Mouse (Mus musculus) liver, embryonic 14.5 days (tissue): ENCODE measurements around the gene Tnfrsf4. TPM values are rescaled to one million over a fixed set of nuclear protein-coding genes. Genes with fewer than 3 reads are reported as not detected.

Experiments used
- ATAC-seq: fragments of 200-750 bp; cut with Nextera tagmentation; 2 replicates; pipeline ENCODE4 v1.8.0; 2017; ENCODE audit warnings: moderate number of reproducible peaks, mild to moderate bottlenecking, moderate library complexity; ENCODE audit not compliant: insufficient read depth
- DNase-seq, 3 experiments: peaks; one replicate each; pipeline ENCODE4 v3.0.0-alpha.2; 2012 to 2013; ENCODE audit warnings: low read depth in 3 of 3, low spot score in 3 of 3
- H3K27ac ChIP-seq: fragments of 300-500 bp; sonication (generic); 2 replicates; pipeline ENCODE4 v1.5.1; 2014; ENCODE audit warnings: moderate library complexity, mild to moderate bottlenecking, control low read depth, inconsistent platforms
- H3K27me3 ChIP-seq: fragments of 300-500 bp; sonication (generic); 2 replicates; pipeline ENCODE4 v1.6.1; 2014; ENCODE audit warnings: mild to moderate bottlenecking, low read length, moderate library complexity; ENCODE audit not compliant: control insufficient read depth, insufficient read depth
- H3K36me3 ChIP-seq: fragments of 300-500 bp; sonication (generic); replicated peaks from 2 replicates; pipeline ENCODE4 v1.6.1; 2014; ENCODE audit warnings: low read depth; ENCODE audit not compliant: control insufficient read depth, insufficient read depth
- H3K4me1 ChIP-seq, 2 experiments: fragments of 200-500 bp in 1 of 2; fragments of 300-500 bp in 1 of 2; sonication (generic) in 1 of 2; replicated peaks; 2 replicates each; pipeline ENCODE4 v1.6.1; 2012 to 2014; ENCODE audit warnings: antibody characterized with exemption in 1 of 2, inconsistent platforms in 1 of 2, low read length in 1 of 2; ENCODE audit not compliant: control insufficient read depth in 2 of 2, insufficient read depth in 2 of 2
- H3K4me2 ChIP-seq: fragments of 300-500 bp; sonication (generic); 2 replicates; pipeline ENCODE4 v1.6.1; 2014; ENCODE audit warnings: low read depth, mild to moderate bottlenecking, control low read depth, moderate library complexity
- H3K4me3 ChIP-seq, 2 experiments: fragments of 200-500 bp in 1 of 2; fragments of 300-500 bp in 1 of 2; sonication (generic) in 1 of 2; 2 replicates each; pipeline ENCODE4 v1.5.1; 2012 to 2014; ENCODE audit warnings: low read depth in 2 of 2, low read length in 2 of 2, mild to moderate bottlenecking in 2 of 2, control low read depth in 1 of 2, inconsistent platforms in 1 of 2, moderate library complexity in 1 of 2; ENCODE audit not compliant: insufficient read depth in 1 of 2
- H3K9ac ChIP-seq: fragments of 300-500 bp; sonication (generic); replicated peaks from 2 replicates; pipeline ENCODE4 v1.6.1; 2014; ENCODE audit warnings: mild to moderate bottlenecking, control low read depth, moderate library complexity
- H3K9me3 ChIP-seq: fragments of 300-500 bp; sonication (generic); 2 replicates; pipeline ENCODE4 v1.6.1; 2016; ENCODE audit warnings: low read length, mixed read lengths; ENCODE audit not compliant: control insufficient read depth
- CTCF ChIP-seq: IDR thresholded peaks from 2 replicates; pipeline ENCODE4 v1.5.1; 2016; ENCODE audit warnings: antibody characterized with exemption, low read depth, control low read depth
- EP300 ChIP-seq: IDR thresholded peaks from 2 replicates; pipeline ENCODE4 v1.6.1; 2016; ENCODE audit warnings: antibody characterized with exemption, low read depth
- WGBS: fragments of 180-500 bp; shearing (Covaris S2); extraction: QIAGEN DNeasy Blood & Tissue Kit; methylation state at CpG from one replicate; pipeline ENCODE4 v1.1.7; 2014; ENCODE audit not compliant: insufficient replicate concordance; 5-methylcytosine and 5-hydroxymethylcytosine counted together
- microRNA counts: library from miRNA; unstranded; fragments of <30 nt; microRNA quantifications from one replicate; lab custom pipeline; 2016
- microRNA-seq: library from miRNA; unstranded; fragments of <30 nt; microRNA quantifications from one replicate; pipeline ENCODE4, GENCODE M21; 2016
- polyA plus RNA-seq, 2 experiments: library from polyadenylated mRNA; depleted of rRNA in 1 of 2; stranded (reverse) in 1 of 2; unstranded in 1 of 2; fragments of >200 nt; fragmentation: Nextera tagmentation in 1 of 2; extraction: Ambion mirVana in 1 of 2; gene quantifications; 2 replicates each; pipeline versions ENCODE4 v1.2.1 to v1.2.3; 2012 to 2014

Gene Tnfrsf4
- polyA plus RNA-seq, 2 experiments, result 0.13 to 1.0 TPM

DNA sequence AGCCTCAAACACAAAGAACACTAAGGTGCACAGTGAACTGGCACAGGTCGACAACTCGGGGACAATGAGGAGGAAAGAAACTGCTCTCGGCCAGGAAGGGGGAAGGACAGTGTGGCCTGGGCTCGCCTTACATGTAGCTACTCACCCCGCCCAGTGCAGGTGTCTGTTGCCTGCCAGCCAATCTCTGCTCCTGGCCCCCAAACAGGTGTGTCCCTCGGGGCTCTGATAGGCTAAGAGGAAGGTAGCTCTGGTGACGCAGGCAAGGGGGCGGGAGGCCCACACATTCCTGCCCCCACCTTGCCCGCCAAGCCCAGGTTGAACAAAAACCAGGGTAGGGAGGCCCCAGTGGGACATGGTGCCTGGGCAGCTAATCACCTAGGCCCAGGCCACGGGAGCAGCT, 46.1 kb downstream of the Tnfrsf4 start:
- 41% methylated on average over 10 of the region's 10 CpGs for WGBS

GRCm38 (mm10) chr4:156063861-156064509, 50.3 kb downstream of the Tnfrsf4 start:
- DNase-seq (no peak), ATAC-seq (no peak)
- Histone ChIP-seq H3K4me2 (no peak overlapping the region), H3K9ac (no peak overlapping the region), H3K9me3 (no peaks in the 10 kb centered on the region), H3K27me3 (no peaks in the 10 kb centered on the region), H3K4me1 (peaks cover 0 to 5% of the 10 kb centered on the region in 2 experiments; a peak in 2 of 4 replicates), H3K27ac (no peak overlapping the region), H3K36me3 (no peaks in the 10 kb centered on the region), H3K4me3 (no peak overlapping the region)
- WGBS, result 34% methylated on average over 4 of the region's 4 CpGs
- no peak for TF ChIP-seq EP300

More for the DNA sequence above, 46.1 kb downstream of the Tnfrsf4 start:
- Histone ChIP-seq H3K4me2 (no peak overlapping the region), H3K27ac (no peak overlapping the region), H3K9ac (no peak overlapping the region), H3K4me3 (no peak overlapping the region), H3K4me1 (no peaks in the 10 kb centered on the region; a peak in 1 of 4 replicates), H3K9me3 (no peaks in the 10 kb centered on the region), H3K36me3 (no peaks in the 10 kb centered on the region), H3K27me3 (no peaks in the 10 kb centered on the region)
- DNase-seq (no peak), ATAC-seq (no peak)
- TF ChIP-seq CTCF (no peak), EP300 (no peak)

- Histone ChIP-seq H3K4me1 (peaks cover 0 to 5% of the 10 kb centered on the region in 2 experiments; a peak in 2 of 4 replicates), H3K4me2 (no peak overlapping the region)
- WGBS, result 70% methylated on average over 9 of the region's 9 CpGs
Observed at GRCm38 (mm10) chr4:156064510-156064897, 50.9 kb downstream of the Tnfrsf4 start.

GRCm38 (mm10) chr4:156065156-156065894, 51.7 kb downstream of the Tnfrsf4 start:
- H3K4me1 ChIP-seq, result peaks cover 0 to 5% of the 10 kb centered on the region in 2 experiments; a peak in 2 of 4 replicates
- TF ChIP-seq CTCF (no peak), EP300 (no peak)
- H3K27ac ChIP-seq, result no peak overlapping the region
- DNase-seq (no peak), ATAC-seq (no peak)
- no peaks in the 10 kb centered on the region for H3K27me3 ChIP-seq
- no peak overlapping the region for H3K4me2 ChIP-seq
- no peaks in the 10 kb centered on the region for H3K9me3 ChIP-seq
- WGBS, result 66% methylated on average over 10 of the region's 10 CpGs
- H3K9ac ChIP-seq, result no peak overlapping the region
- no peak overlapping the region for H3K4me3 ChIP-seq
- no peaks in the 10 kb centered on the region for H3K36me3 ChIP-seq

More at GRCm38 (mm10) chr4:156064510-156064897, 50.9 kb downstream of the Tnfrsf4 start:
- Histone ChIP-seq H3K27me3 (no peaks in the 10 kb centered on the region), H3K9me3 (no peaks in the 10 kb centered on the region), H3K27ac (no peak overlapping the region), H3K36me3 (no peaks in the 10 kb centered on the region), H3K9ac (no peak overlapping the region), H3K4me3 (no peak overlapping the region)
- TF ChIP-seq EP300, result no peak
- no peak for TF ChIP-seq CTCF
- DNase-seq (no peak), ATAC-seq (no peak)

MicroRNAs within 50 kb of the gene (microRNA counts, 519-probe panel; counts per million panel counts)
- microRNA mmu-miR-200a (lab: Ali Mortazavi, UCI) (69.9 counts per million), microRNA mmu-miR-200b (lab: Ali Mortazavi, UCI) (4,334 counts per million, percentile 18 among the panel's probes with 10 or more counts), microRNA mmu-miR-429 (lab: Ali Mortazavi, UCI) (5,368 counts per million, percentile 29 among the panel's probes with 10 or more counts)

Small RNA genes within 50 kb of the gene (microRNA-seq; reads per million reads assigned to microRNA genes)
- 148 reads per million, percentile 52 among the genes with 10 or more reads in this experiment for gene Mir200a
- 875 reads per million, percentile 71 among the genes with 10 or more reads in this experiment for gene Mir200b
- 2,313 reads per million, percentile 80 among the genes with 10 or more reads in this experiment for gene Mir429

Other genes with a start within 250 kb of the Tnfrsf4 start
- gene Vwa1, start 239.1 kb upstream of the Tnfrsf4 start, polyA plus RNA-seq (2012; rRNA removed), result 0.13 and 0.15 TPM in 2 replicates
- gene Vwa1, start 239.1 kb upstream of the Tnfrsf4 start, polyA plus RNA-seq (2014; fragmentation: Nextera tagmentation; extraction: Ambion mirVana), result 0.14 and 0.19 TPM in 2 replicates
- gene Tmem88b, start 228.0 kb upstream of the Tnfrsf4 start, polyA plus RNA-seq (2012; rRNA removed), result 0.28 and 0.32 TPM in 2 replicates
- 0.04 and 0.11 TPM in 2 replicates for gene Tmem88b, start 228.0 kb upstream of the Tnfrsf4 start, polyA plus RNA-seq (2014; fragmentation: Nextera tagmentation; extraction: Ambion mirVana)
- gene Ankrd65, start 223.4 kb upstream of the Tnfrsf4 start, polyA plus RNA-seq (2012; rRNA removed), result 0.02 and 0.03 TPM in 2 replicates
- not detected in 2 replicates for gene Ankrd65, start 223.4 kb upstream of the Tnfrsf4 start, polyA plus RNA-seq (2014; fragmentation: Nextera tagmentation; extraction: Ambion mirVana)
- gene Mrpl20, start 211.0 kb upstream of the Tnfrsf4 start, polyA plus RNA-seq (2012; rRNA removed), result 41.6 and 62.8 TPM in 2 replicates
- 197 and 200 TPM in 2 replicates for gene Mrpl20, start 211.0 kb upstream of the Tnfrsf4 start, polyA plus RNA-seq (2014; fragmentation: Nextera tagmentation; extraction: Ambion mirVana)
- 43.3 and 65.8 TPM in 2 replicates for gene Ccnl2, start 201.4 kb upstream of the Tnfrsf4 start, polyA plus RNA-seq (2012; rRNA removed)
- gene Ccnl2, start 201.4 kb upstream of the Tnfrsf4 start, polyA plus RNA-seq (2014; fragmentation: Nextera tagmentation; extraction: Ambion mirVana), result 51.2 and 57.2 TPM in 2 replicates
- gene Aurkaip1, start 182.6 kb upstream of the Tnfrsf4 start, polyA plus RNA-seq (2012; rRNA removed), result 67.4 and 77.0 TPM in 2 replicates
- 117 and 120 TPM in 2 replicates for gene Aurkaip1, start 182.6 kb upstream of the Tnfrsf4 start, polyA plus RNA-seq (2014; fragmentation: Nextera tagmentation; extraction: Ambion mirVana)
- 5.4 and 6.2 TPM in 2 replicates for gene Mxra8, start 174.2 kb upstream of the Tnfrsf4 start, polyA plus RNA-seq (2012; rRNA removed)
- gene Mxra8, start 174.2 kb upstream of the Tnfrsf4 start, polyA plus RNA-seq (2014; fragmentation: Nextera tagmentation; extraction: Ambion mirVana), result 3.9 and 4.9 TPM in 2 replicates
- gene Dvl1, start 166.4 kb upstream of the Tnfrsf4 start, polyA plus RNA-seq (2012; rRNA removed), result 20.9 and 24.5 TPM in 2 replicates
- gene Dvl1, start 166.4 kb upstream of the Tnfrsf4 start, polyA plus RNA-seq (2014; fragmentation: Nextera tagmentation; extraction: Ambion mirVana), result 2.8 and 3.9 TPM in 2 replicates
- 0.08 and 0.09 TPM in 2 replicates for gene Tas1r3, start 150.5 kb upstream of the Tnfrsf4 start, polyA plus RNA-seq (2012; rRNA removed)
- 0.04 and 0.06 TPM in 2 replicates for gene Tas1r3, start 150.5 kb upstream of the Tnfrsf4 start, polyA plus RNA-seq (2014; fragmentation: Nextera tagmentation; extraction: Ambion mirVana)
- 5.6 and 6.6 TPM in 2 replicates for gene Cptp, start 144.4 kb upstream of the Tnfrsf4 start, polyA plus RNA-seq (2012; rRNA removed)
- 7.6 and 9.4 TPM in 2 replicates for gene Cptp, start 144.4 kb upstream of the Tnfrsf4 start, polyA plus RNA-seq (2014; fragmentation: Nextera tagmentation; extraction: Ambion mirVana)
- 16.7 and 22.1 TPM in 2 replicates for gene Ints11, start 144.3 kb upstream of the Tnfrsf4 start, polyA plus RNA-seq (2012; rRNA removed)
- gene Ints11, start 144.3 kb upstream of the Tnfrsf4 start, polyA plus RNA-seq (2014; fragmentation: Nextera tagmentation; extraction: Ambion mirVana), result 34.0 and 34.6 TPM in 2 replicates
- 16.8 and 19.4 TPM in 2 replicates for gene Pusl1, start 122.1 kb upstream of the Tnfrsf4 start, polyA plus RNA-seq (2012; rRNA removed)
- gene Pusl1, start 122.1 kb upstream of the Tnfrsf4 start, polyA plus RNA-seq (2014; fragmentation: Nextera tagmentation; extraction: Ambion mirVana), result 12.9 and 14.9 TPM in 2 replicates
- 9.4 and 9.6 TPM in 2 replicates for gene Acap3, start 122.0 kb upstream of the Tnfrsf4 start, polyA plus RNA-seq (2012; rRNA removed)
- gene Acap3, start 122.0 kb upstream of the Tnfrsf4 start, polyA plus RNA-seq (2014; fragmentation: Nextera tagmentation; extraction: Ambion mirVana), result 4.7 and 5.5 TPM in 2 replicates
- gene Ube2j2, start 70.0 kb upstream of the Tnfrsf4 start, polyA plus RNA-seq (2012; rRNA removed), result 19.9 and 36.9 TPM in 2 replicates
- gene Ube2j2, start 70.0 kb upstream of the Tnfrsf4 start, polyA plus RNA-seq (2014; fragmentation: Nextera tagmentation; extraction: Ambion mirVana), result 61.5 and 62.3 TPM in 2 replicates
- 37.4 and 43.2 TPM in 2 replicates for gene C1qtnf12, start 51.5 kb upstream of the Tnfrsf4 start, polyA plus RNA-seq (2012; rRNA removed)
- gene C1qtnf12, start 51.5 kb upstream of the Tnfrsf4 start, polyA plus RNA-seq (2014; fragmentation: Nextera tagmentation; extraction: Ambion mirVana), result 85.1 and 96.2 TPM in 2 replicates
- gene B3galt6, start 21.2 kb upstream of the Tnfrsf4 start, polyA plus RNA-seq (2012; rRNA removed), result 2.8 and 2.9 TPM in 2 replicates
- 3.7 TPM in 2 replicates for gene B3galt6, start 21.2 kb upstream of the Tnfrsf4 start, polyA plus RNA-seq (2014; fragmentation: Nextera tagmentation; extraction: Ambion mirVana)
- gene Sdf4, start 21.0 kb upstream of the Tnfrsf4 start, polyA plus RNA-seq (2012; rRNA removed), result 20.1 and 26.8 TPM in 2 replicates
- gene Sdf4, start 21.0 kb upstream of the Tnfrsf4 start, polyA plus RNA-seq (2014; fragmentation: Nextera tagmentation; extraction: Ambion mirVana), result 72.1 and 79.4 TPM in 2 replicates
- 0.39 and 0.92 TPM in 2 replicates for gene Tnfrsf18, start 12.3 kb downstream of the Tnfrsf4 start, polyA plus RNA-seq (2012; rRNA removed)
- 0.39 and 0.53 TPM in 2 replicates for gene Tnfrsf18, start 12.3 kb downstream of the Tnfrsf4 start, polyA plus RNA-seq (2014; fragmentation: Nextera tagmentation; extraction: Ambion mirVana)
- gene Ttll10, start 45.6 kb downstream of the Tnfrsf4 start, polyA plus RNA-seq (2012; rRNA removed), result 0.42 and 0.71 TPM in 2 replicates
- 0.28 and 0.38 TPM in 2 replicates for gene Ttll10, start 45.6 kb downstream of the Tnfrsf4 start, polyA plus RNA-seq (2014; fragmentation: Nextera tagmentation; extraction: Ambion mirVana)
- gene 9430015G10Rik, start 96.1 kb downstream of the Tnfrsf4 start, polyA plus RNA-seq (2012; rRNA removed), result 15.6 and 16.4 TPM in 2 replicates
- gene 9430015G10Rik, start 96.1 kb downstream of the Tnfrsf4 start, polyA plus RNA-seq (2014; fragmentation: Nextera tagmentation; extraction: Ambion mirVana), result 8.7 and 10.5 TPM in 2 replicates
- gene Rnf223, start 116.7 kb downstream of the Tnfrsf4 start, polyA plus RNA-seq (2012; rRNA removed), result 0.27 and 0.35 TPM in 2 replicates
- 0.13 TPM in 1 of 2 replicates, not detected in the other for gene Rnf223, start 116.7 kb downstream of the Tnfrsf4 start, polyA plus RNA-seq (2014; fragmentation: Nextera tagmentation; extraction: Ambion mirVana)
- gene Agrn, start 183.6 kb downstream of the Tnfrsf4 start, polyA plus RNA-seq (2012; rRNA removed), result 18.5 TPM in 2 replicates
- 6.7 and 7.2 TPM in 2 replicates for gene Agrn, start 183.6 kb downstream of the Tnfrsf4 start, polyA plus RNA-seq (2014; fragmentation: Nextera tagmentation; extraction: Ambion mirVana)
- 5.8 and 6.1 TPM in 2 replicates for gene Isg15, start 187.0 kb downstream of the Tnfrsf4 start, polyA plus RNA-seq (2012; rRNA removed)
- gene Isg15, start 187.0 kb downstream of the Tnfrsf4 start, polyA plus RNA-seq (2014; fragmentation: Nextera tagmentation; extraction: Ambion mirVana), result 0.90 and 1.3 TPM in 2 replicates
- gene AW011738, start 189.5 kb downstream of the Tnfrsf4 start, polyA plus RNA-seq (2012; rRNA removed), result 0.49 and 0.66 TPM in 2 replicates
- 0.23 TPM in 1 of 2 replicates, not detected in the other for gene AW011738, start 189.5 kb downstream of the Tnfrsf4 start, polyA plus RNA-seq (2014; fragmentation: Nextera tagmentation; extraction: Ambion mirVana)
- 0.03 TPM in 2 replicates for gene Perm1, start 202.0 kb downstream of the Tnfrsf4 start, polyA plus RNA-seq (2012; rRNA removed)
- 0.05 TPM in 1 of 2 replicates, not detected in the other for gene Perm1, start 202.0 kb downstream of the Tnfrsf4 start, polyA plus RNA-seq (2014; fragmentation: Nextera tagmentation; extraction: Ambion mirVana)
- 9.9 and 10.8 TPM in 2 replicates for gene Plekhn1, start 221.0 kb downstream of the Tnfrsf4 start, polyA plus RNA-seq (2012; rRNA removed)
- 2.7 and 5.2 TPM in 2 replicates for gene Plekhn1, start 221.0 kb downstream of the Tnfrsf4 start, polyA plus RNA-seq (2014; fragmentation: Nextera tagmentation; extraction: Ambion mirVana)
- gene Noc2l, start 222.2 kb downstream of the Tnfrsf4 start, polyA plus RNA-seq (2012; rRNA removed), result 62.7 and 68.0 TPM in 2 replicates
- gene Noc2l, start 222.2 kb downstream of the Tnfrsf4 start, polyA plus RNA-seq (2014; fragmentation: Nextera tagmentation; extraction: Ambion mirVana), result 40.2 and 50.7 TPM in 2 replicates
- 56.1 and 56.9 TPM in 2 replicates for gene Samd11, start 241.8 kb downstream of the Tnfrsf4 start, polyA plus RNA-seq (2012; rRNA removed)
- 21.5 and 24.8 TPM in 2 replicates for gene Samd11, start 241.8 kb downstream of the Tnfrsf4 start, polyA plus RNA-seq (2014; fragmentation: Nextera tagmentation; extraction: Ambion mirVana)